Mouse (Mus musculus) cerebellum, adult 11-12 months (tissue): Measurements from ENCODE around the gene C2cd5.
"Not testable (repeated sequence)": the region's sequence is repeated elsewhere in the genome, so short reads cannot be mapped to it uniquely, and the experiment has no call there.

Experiments
- DNase-seq: peaks from one replicate; pipeline ENCODE4 v3.0.0; 2022

C2cd5 gene

GRCm38 (mm10) chr6:143099681-143100382 is at the start of gene C2cd5:
Gene C2cd5 (minus strand): TSS chr6:143100141.
- peak; percentile 98 for DNase-seq

GRCm38 (mm10) chr6:143148868-143149267 is 48.9 kb upstream of the C2cd5 start:
- DNase-seq, result no peak

GRCm38 (mm10) chr6:143146756-143147155 is 46.8 kb upstream of the C2cd5 start:
- DNase-seq, result no peak

- no peak for DNase-seq
These were observed 45.1 kb upstream of the C2cd5 start for GRCm38 (mm10) chr6:143145051-143145450.

GRCm38 (mm10) chr6:143144556-143144955 is 44.6 kb upstream of the C2cd5 start:
- DNase-seq, result no peak

- peak; percentile 24 for DNase-seq
These were observed 43.9 kb upstream of the C2cd5 start for GRCm38 (mm10) chr6:143143775-143144273.

- DNase-seq, result no peak
These were observed 43.4 kb upstream of the C2cd5 start for GRCm38 (mm10) chr6:143143321-143143720.

- DNase-seq, result no peak
These were observed 42.9 kb upstream of the C2cd5 start for GRCm38 (mm10) chr6:143142861-143143260.

- DNase-seq, result not testable (repeated sequence)
These were observed 42.0 kb upstream of the C2cd5 start for GRCm38 (mm10) chr6:143141624-143142592.

- DNase-seq, result no peak
These were observed 40.9 kb upstream of the C2cd5 start for GRCm38 (mm10) chr6:143140884-143141283.

GRCm38 (mm10) chr6:143139417-143139816 is 39.5 kb upstream of the C2cd5 start:
- DNase-seq, result no peak

- DNase-seq, result no peak
These were observed 37.4 kb upstream of the C2cd5 start for GRCm38 (mm10) chr6:143137341-143137740.

GRCm38 (mm10) chr6:143136688-143137087 is 36.7 kb upstream of the C2cd5 start:
- no peak for DNase-seq

GRCm38 (mm10) chr6:143135097-143135496 is 35.2 kb upstream of the C2cd5 start:
- no peak for DNase-seq

- no peak for DNase-seq
These were observed 33.2 kb upstream of the C2cd5 start for GRCm38 (mm10) chr6:143133150-143133549.

- DNase-seq, result no peak
These were observed 32.1 kb upstream of the C2cd5 start for GRCm38 (mm10) chr6:143131895-143132652.

GRCm38 (mm10) chr6:143130411-143130810 is 30.5 kb upstream of the C2cd5 start:
- DNase-seq, result no peak

- DNase-seq, result no peak
These were observed 30.0 kb upstream of the C2cd5 start for GRCm38 (mm10) chr6:143129952-143130351.

- no peak for DNase-seq
These were observed 29.5 kb upstream of the C2cd5 start for GRCm38 (mm10) chr6:143129466-143129865.

GRCm38 (mm10) chr6:143125721-143126120 is 25.8 kb upstream of the C2cd5 start:
- DNase-seq, result no peak

- DNase-seq, result no peak
These were observed 19.4 kb upstream of the C2cd5 start for GRCm38 (mm10) chr6:143119325-143119724.

- DNase-seq, result no peak
These were observed 16.8 kb upstream of the C2cd5 start for GRCm38 (mm10) chr6:143116779-143117178.

- no peak for DNase-seq
These were observed 15.6 kb upstream of the C2cd5 start for GRCm38 (mm10) chr6:143115505-143115904.
